Mouse (Mus musculus) lung, postnatal 0 days (tissue): ENCODE data around the gene Mlst8.

Source experiments
- CTCF ChIP-seq: IDR thresholded peaks from 2 replicates; pipeline ENCODE4 v1.5.1; 2016; ENCODE audit warnings: antibody characterized with exemption, mild to moderate bottlenecking
- EP300 ChIP-seq: IDR thresholded peaks from 2 replicates; pipeline ENCODE4 v1.6.1; 2016; ENCODE audit warnings: antibody characterized with exemption, mild to moderate bottlenecking, control low read depth

GRCm38 (mm10) chr17:24506332-24507070 lies 27.6 kb upstream of the Mlst8 start:
- TF ChIP-seq EP300 (no peak), CTCF (no peak)
